Mouse (Mus musculus): ENCODE data around the gene Fam110c. TPM values are rescaled to one million over a fixed set of nuclear protein-coding genes. Genes with fewer than 3 reads are reported as not detected.

The Fam110c gene
- polyA plus RNA-seq, 1 experiment from 2014 or later, result 0.17 TPM

DNA sequence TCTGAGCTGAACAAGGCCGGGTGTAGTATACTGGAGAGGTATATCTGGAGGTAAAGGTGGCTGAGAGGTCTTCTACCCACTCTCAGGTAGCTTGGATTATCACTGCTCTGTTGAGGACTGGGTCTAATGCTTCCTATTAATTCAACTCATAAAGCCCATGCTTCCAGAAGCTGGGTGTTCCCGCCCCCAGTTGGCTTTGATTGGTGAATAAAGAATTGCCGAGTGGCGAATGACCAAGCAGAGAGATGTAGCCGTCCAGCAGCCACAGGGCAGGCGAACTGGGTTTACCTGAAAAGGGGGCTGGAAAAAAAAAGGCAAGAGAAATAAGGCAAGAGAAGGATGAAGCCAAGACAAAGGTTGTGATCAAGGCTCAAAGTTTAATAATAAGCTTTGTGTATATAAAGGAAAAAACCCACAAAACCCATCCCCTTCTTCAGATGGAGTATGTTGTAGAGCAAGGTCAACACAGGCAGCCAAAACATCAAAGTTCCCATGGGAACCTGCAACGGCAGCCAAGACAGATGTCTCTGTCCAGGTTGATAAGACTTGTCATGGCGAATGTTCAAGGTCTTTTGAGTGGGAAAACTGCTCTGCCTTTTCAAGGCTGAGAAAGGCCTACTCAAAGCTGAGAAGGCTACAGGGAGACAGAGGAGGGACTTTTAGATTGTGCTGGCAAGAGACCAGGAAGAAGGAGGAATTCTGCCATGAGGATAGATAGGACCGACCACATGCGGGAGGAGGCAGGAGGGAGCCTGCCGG, 17.4 kb downstream of the Fam110c start:
- Histone ChIP-seq H3K27ac (ENCODE audit: low read depth, low read length) (no peak overlapping the region), H3K4me2 (replicated peaks; ENCODE audit: low read depth, low read length) (no peak overlapping the region), H3K4me1 (replicated peaks; ENCODE audit: control insufficient read depth, insufficient read depth, low read length) (no peaks in the 10 kb centered on the region), H3K4me3 (ENCODE audit: low read depth, low read length) (no peak overlapping the region), H3K9ac (ENCODE audit: low read depth, low read length) (no peak overlapping the region), H3K36me3 (ENCODE audit: control insufficient read depth, insufficient read depth, low read length) (no peaks in the 10 kb centered on the region), H3K9me3 (ENCODE audit: control insufficient read depth, low read length) (no peaks in the 10 kb centered on the region), H3K27me3 (ENCODE audit: control insufficient read depth, insufficient read depth, low read length) (no peaks in the 10 kb centered on the region)
- DNase-seq (ENCODE audit: low spot score), result no peak
- no peak for ATAC-seq (ENCODE audit: low FRiP score)
- 73% methylated on average over 11 of the region's 11 CpGs for WGBS

DNA sequence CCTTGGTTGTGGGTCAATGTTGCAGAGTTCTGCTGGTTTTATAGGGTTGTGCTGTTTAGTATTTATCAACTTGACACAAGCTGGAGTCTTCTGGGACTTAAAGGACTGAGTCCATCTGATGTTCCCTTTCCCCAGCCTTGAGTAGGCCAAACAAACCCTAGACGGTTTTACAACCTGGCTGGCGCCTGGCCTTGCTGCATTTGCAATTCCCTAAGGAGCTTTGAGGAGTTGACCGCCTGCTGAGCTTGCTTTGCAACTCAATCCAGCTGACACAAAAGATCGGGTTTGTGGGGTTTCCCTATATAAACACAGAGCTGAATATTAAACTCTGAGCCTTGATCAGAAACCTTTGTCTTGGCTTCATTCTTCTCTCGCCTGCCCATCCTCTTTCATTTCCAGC, 18.8 kb downstream of the Fam110c start:
- ATAC-seq (ENCODE audit: low FRiP score) (no peak), DNase-seq (ENCODE audit: low spot score) (no peak)
- H3K27ac ChIP-seq (ENCODE audit: low read depth, low read length), result no peak overlapping the region
- no peaks in the 10 kb centered on the region for H3K27me3 ChIP-seq (ENCODE audit: control insufficient read depth, insufficient read depth, low read length)
- no peak overlapping the region for H3K9ac ChIP-seq (ENCODE audit: low read depth, low read length)
- H3K4me2 ChIP-seq (replicated peaks; ENCODE audit: low read depth, low read length), result no peak overlapping the region
- no peaks in the 10 kb centered on the region for H3K4me1 ChIP-seq (replicated peaks; ENCODE audit: control insufficient read depth, insufficient read depth, low read length)
- no peaks in the 10 kb centered on the region for H3K9me3 ChIP-seq (ENCODE audit: control insufficient read depth, low read length)
- 12% methylated on average over 5 of the region's 5 CpGs for WGBS
- H3K36me3 ChIP-seq (ENCODE audit: control insufficient read depth, insufficient read depth, low read length), result no peaks in the 10 kb centered on the region
- H3K4me3 ChIP-seq (ENCODE audit: low read depth, low read length), result no peak overlapping the region

DNA sequence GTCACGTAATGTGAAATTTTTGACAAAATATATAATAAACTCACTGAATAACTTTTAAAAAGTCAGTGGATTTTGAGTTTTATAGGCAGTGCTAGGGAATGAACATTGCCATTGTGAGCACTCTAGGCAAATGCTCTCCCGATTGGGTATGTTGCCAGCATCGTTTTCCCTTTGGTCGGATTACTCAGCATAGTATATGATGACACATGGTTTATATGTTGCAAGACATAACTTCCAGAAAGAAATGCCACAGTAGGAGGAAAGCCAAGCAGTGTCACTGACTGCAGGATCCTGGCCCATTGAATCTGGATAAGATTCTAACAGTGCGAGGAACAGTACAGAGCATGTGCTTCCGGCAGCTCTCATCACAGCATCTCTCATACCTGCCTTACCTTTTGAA, 23.5 kb downstream of the Fam110c start:
- DNase-seq (ENCODE audit: low spot score) (no peak), ATAC-seq (ENCODE audit: low FRiP score) (no peak)
- 95% methylated on average over 6 of the region's 6 CpGs for WGBS

DNA sequence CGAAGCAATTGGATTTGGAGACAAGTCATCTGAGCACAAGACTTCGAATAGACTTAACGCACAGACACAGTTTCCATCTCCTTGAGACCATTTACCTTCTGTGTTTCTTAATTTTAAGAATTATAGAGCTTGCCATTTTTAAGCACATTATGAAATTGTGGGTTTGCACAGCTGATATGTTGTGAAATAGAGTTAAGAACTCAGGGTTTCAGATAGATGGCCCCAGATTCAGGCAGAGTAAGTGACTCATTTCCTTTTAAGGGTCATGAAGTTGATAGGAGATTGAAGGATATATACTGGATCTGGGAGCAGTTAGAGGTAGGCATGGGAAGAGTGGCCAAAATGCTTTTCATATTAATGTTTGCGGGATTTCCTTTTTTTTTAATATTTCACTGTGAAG, 27.5 kb downstream of the Fam110c start:
- ATAC-seq (ENCODE audit: low FRiP score), result no peak
- no peak for DNase-seq (ENCODE audit: low spot score)
- WGBS, result 94% methylated on average over 4 of the region's 4 CpGs
- H3K4me2 ChIP-seq (replicated peaks; ENCODE audit: low read depth, low read length), result no peak overlapping the region
- no peaks in the 10 kb centered on the region for H3K36me3 ChIP-seq (ENCODE audit: control insufficient read depth, insufficient read depth, low read length)
- no peak overlapping the region for H3K9ac ChIP-seq (ENCODE audit: low read depth, low read length)
- H3K4me3 ChIP-seq (ENCODE audit: low read depth, low read length), result no peak overlapping the region
- no peaks in the 10 kb centered on the region for H3K4me1 ChIP-seq (replicated peaks; ENCODE audit: control insufficient read depth, insufficient read depth, low read length)
- H3K27me3 ChIP-seq (ENCODE audit: control insufficient read depth, insufficient read depth, low read length), result no peaks in the 10 kb centered on the region
- no peak overlapping the region for H3K27ac ChIP-seq (ENCODE audit: low read depth, low read length)
- no peaks in the 10 kb centered on the region for H3K9me3 ChIP-seq (ENCODE audit: control insufficient read depth, low read length)

More for the DNA sequence above, 23.5 kb downstream of the Fam110c start:
- no peak overlapping the region for H3K9ac ChIP-seq (ENCODE audit: low read depth, low read length)
- no peaks in the 10 kb centered on the region for H3K36me3 ChIP-seq (ENCODE audit: control insufficient read depth, insufficient read depth, low read length)
- H3K27me3 ChIP-seq (ENCODE audit: control insufficient read depth, insufficient read depth, low read length), result no peaks in the 10 kb centered on the region
- no peak overlapping the region for H3K4me3 ChIP-seq (ENCODE audit: low read depth, low read length)
- no peaks in the 10 kb centered on the region for H3K4me1 ChIP-seq (replicated peaks; ENCODE audit: control insufficient read depth, insufficient read depth, low read length)
- H3K27ac ChIP-seq (ENCODE audit: low read depth, low read length), result no peak overlapping the region
- H3K4me2 ChIP-seq (replicated peaks; ENCODE audit: low read depth, low read length), result no peak overlapping the region
- H3K9me3 ChIP-seq (ENCODE audit: control insufficient read depth, low read length), result no peaks in the 10 kb centered on the region

DNA sequence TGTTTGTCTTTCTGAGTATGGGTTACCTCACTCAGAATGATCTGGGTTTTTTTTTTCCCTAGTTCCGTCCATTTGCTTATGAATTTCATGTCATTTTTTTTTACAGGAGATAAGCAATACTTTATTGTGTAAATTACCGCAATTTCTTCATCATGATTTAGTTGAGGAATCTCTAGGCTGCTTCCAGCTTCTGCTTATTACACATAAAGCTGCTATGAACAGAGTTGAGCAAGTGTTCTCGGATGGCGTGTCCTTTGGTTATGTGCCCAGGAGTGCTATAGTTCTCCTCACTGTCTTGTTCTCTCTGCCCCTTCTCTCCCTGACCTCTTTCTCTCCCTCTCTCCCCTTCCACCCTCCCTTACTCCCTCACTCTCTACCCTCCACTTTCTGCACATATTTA, 28.2 kb downstream of the Fam110c start:
- Histone ChIP-seq H3K4me3 (ENCODE audit: low read depth, low read length) (no peak overlapping the region), H3K4me1 (replicated peaks; ENCODE audit: control insufficient read depth, insufficient read depth, low read length) (no peaks in the 10 kb centered on the region), H3K36me3 (ENCODE audit: control insufficient read depth, insufficient read depth, low read length) (no peaks in the 10 kb centered on the region), H3K9me3 (ENCODE audit: control insufficient read depth, low read length) (no peaks in the 10 kb centered on the region), H3K27me3 (ENCODE audit: control insufficient read depth, insufficient read depth, low read length) (no peaks in the 10 kb centered on the region), H3K9ac (ENCODE audit: low read depth, low read length) (no peak overlapping the region), H3K4me2 (replicated peaks; ENCODE audit: low read depth, low read length) (no peak overlapping the region), H3K27ac (ENCODE audit: low read depth, low read length) (no peak overlapping the region)
- no peak for ATAC-seq (ENCODE audit: low FRiP score)
- DNase-seq (ENCODE audit: low spot score), result no peak
- WGBS, result 95% methylated on average over 4 of the region's 4 CpGs

DNA sequence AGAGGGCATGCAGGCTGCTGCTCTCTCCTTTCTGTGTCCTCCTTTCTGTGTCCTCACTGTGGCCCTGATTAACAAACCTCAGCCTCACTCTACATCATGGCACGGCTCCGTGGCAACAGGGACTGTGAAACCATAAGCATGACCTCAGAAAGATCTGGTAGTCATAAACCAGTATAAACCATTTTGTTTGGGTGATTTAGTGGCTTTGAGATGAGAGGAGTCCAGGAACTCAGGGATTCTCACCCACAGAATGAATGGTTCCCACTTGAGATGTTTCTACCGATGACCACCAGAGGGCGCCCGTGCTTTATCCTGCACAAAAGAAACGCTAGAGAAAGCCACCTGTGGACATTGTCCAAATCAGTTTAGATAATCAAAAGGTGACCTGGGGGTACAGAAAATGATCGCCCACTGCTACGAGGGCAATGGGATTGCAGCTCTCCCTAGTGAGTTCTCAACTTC, 42.4 kb downstream of the Fam110c start:
- no peaks in the 10 kb centered on the region for H3K9me3 ChIP-seq (ENCODE audit: control insufficient read depth, low read length)
- H3K4me1 ChIP-seq (replicated peaks; ENCODE audit: control insufficient read depth, insufficient read depth, low read length), result no peaks in the 10 kb centered on the region
- H3K4me2 ChIP-seq (replicated peaks; ENCODE audit: low read depth, low read length), result no peak overlapping the region
- no peak overlapping the region for H3K4me3 ChIP-seq (ENCODE audit: low read depth, low read length)
- 20% methylated on average over 8 of the region's 8 CpGs for WGBS
- no peak overlapping the region for H3K27ac ChIP-seq (ENCODE audit: low read depth, low read length)
- no peak for ATAC-seq (ENCODE audit: low FRiP score)
- no peaks in the 10 kb centered on the region for H3K36me3 ChIP-seq (ENCODE audit: control insufficient read depth, insufficient read depth, low read length)
- peak; percentile 84 for DNase-seq (ENCODE audit: low spot score)
- no peaks in the 10 kb centered on the region for H3K27me3 ChIP-seq (ENCODE audit: control insufficient read depth, insufficient read depth, low read length)
- H3K9ac ChIP-seq (ENCODE audit: low read depth, low read length), result no peak overlapping the region

DNA sequence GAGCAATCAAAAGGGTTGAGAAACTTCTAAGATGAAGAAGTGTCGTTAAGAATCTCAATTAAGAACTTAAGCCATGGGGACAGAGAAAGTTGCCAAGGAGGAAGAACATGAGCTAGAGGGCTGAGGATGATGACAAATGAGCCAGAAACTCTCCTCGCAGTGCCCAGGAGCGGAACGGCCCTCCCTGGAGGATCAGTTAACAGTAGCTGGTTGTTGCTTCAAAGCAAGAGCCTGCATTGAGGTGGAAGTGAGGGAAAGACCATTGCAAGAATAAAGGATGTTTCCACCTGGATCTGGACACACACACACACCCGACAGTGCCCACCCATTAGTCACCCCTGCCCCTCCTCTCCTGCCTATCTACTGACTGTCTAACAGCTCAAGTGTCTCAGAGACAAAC, 46.9 kb downstream of the Fam110c start:
- no peak for ATAC-seq (ENCODE audit: low FRiP score)
- H3K36me3 ChIP-seq (ENCODE audit: control insufficient read depth, insufficient read depth, low read length), result no peaks in the 10 kb centered on the region
- no peaks in the 10 kb centered on the region for H3K27me3 ChIP-seq (ENCODE audit: control insufficient read depth, insufficient read depth, low read length)
- no peak overlapping the region for H3K4me3 ChIP-seq (ENCODE audit: low read depth, low read length)
- DNase-seq (ENCODE audit: low spot score), result no peak
- no peaks in the 10 kb centered on the region for H3K9me3 ChIP-seq (ENCODE audit: control insufficient read depth, low read length)
- no peak overlapping the region for H3K9ac ChIP-seq (ENCODE audit: low read depth, low read length)
- 80% methylated on average over 5 of the region's 5 CpGs for WGBS
- H3K4me2 ChIP-seq (replicated peaks; ENCODE audit: low read depth, low read length), result no peak overlapping the region
- no peak overlapping the region for H3K27ac ChIP-seq (ENCODE audit: low read depth, low read length)
- H3K4me1 ChIP-seq (replicated peaks; ENCODE audit: control insufficient read depth, insufficient read depth, low read length), result no peaks in the 10 kb centered on the region

DNA sequence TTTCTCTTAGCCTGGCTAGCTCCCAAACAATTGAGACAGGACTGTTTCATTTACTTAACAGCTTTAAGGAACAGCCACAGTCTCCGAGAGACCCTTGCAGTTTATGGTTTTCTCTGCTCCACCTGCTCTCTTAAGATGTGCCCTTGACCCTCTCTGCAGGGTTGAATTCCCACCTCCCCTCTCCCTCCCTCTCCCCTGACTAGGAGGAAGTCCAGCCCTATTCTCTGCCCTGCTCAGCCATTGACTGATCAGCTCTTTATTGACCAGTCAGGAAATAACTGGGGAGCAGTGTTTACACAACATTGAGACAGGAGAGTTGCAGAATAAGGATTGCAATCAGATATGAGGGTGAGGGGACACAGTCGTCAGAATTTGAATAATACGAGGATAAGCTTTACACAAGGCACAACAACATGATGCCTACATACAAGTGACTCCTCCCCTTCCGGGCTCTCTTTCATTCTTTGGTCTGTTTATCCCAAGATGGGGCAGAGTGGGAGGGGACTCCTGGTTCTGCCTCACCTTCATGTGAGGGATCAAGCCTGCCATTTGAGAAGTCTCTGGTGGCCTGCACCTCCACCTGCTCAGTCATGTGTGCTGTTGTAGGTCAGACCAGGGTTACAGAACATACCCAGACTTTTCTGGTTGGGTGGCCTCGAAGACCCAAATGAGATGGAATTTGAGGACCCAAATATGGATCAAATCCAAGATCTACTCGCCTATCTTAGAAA, 49.4 kb downstream of the Fam110c start:
- DNase-seq (ENCODE audit: low spot score) (no peak), ATAC-seq (ENCODE audit: low FRiP score) (no peak)
- WGBS, result 66% methylated on average over 6 of the region's 6 CpGs
- Histone ChIP-seq H3K9ac (ENCODE audit: low read depth, low read length) (no peak overlapping the region), H3K9me3 (ENCODE audit: control insufficient read depth, low read length) (no peaks in the 10 kb centered on the region), H3K4me3 (ENCODE audit: low read depth, low read length) (no peak overlapping the region), H3K27ac (ENCODE audit: low read depth, low read length) (no peak overlapping the region), H3K27me3 (ENCODE audit: control insufficient read depth, insufficient read depth, low read length) (no peaks in the 10 kb centered on the region), H3K36me3 (ENCODE audit: control insufficient read depth, insufficient read depth, low read length) (no peaks in the 10 kb centered on the region), H3K4me2 (replicated peaks; ENCODE audit: low read depth, low read length) (no peak overlapping the region), H3K4me1 (replicated peaks; ENCODE audit: control insufficient read depth, insufficient read depth, low read length) (no peaks in the 10 kb centered on the region)

DNA sequence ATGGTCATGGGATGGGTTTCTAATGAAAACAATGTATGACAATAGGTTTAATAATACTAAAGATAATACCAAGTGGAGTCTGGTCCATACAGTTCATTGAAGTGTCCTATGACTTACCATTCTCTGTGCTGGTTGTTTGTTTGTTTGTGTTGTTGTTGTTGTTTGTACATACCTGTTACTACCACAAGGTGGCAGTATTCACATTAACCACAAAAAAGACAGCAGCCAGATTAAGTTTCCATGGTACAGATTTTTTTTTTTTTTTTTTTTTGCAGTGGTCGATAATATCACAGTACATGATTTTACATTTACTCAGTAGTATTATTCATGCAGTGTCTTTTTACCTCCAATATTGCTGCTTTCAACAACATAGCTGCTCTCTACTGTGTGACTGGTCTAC, 52.4 kb downstream of the Fam110c start:
- WGBS, result 48% methylated on average over 1 of the region's 1 CpGs
- ATAC-seq (ENCODE audit: low FRiP score) (no peak), DNase-seq (ENCODE audit: low spot score) (peak; percentile 16)
- no peaks in the 10 kb centered on the region for H3K27me3 ChIP-seq (ENCODE audit: control insufficient read depth, insufficient read depth, low read length)
- H3K27ac ChIP-seq (ENCODE audit: low read depth, low read length), result no peak overlapping the region
- H3K9me3 ChIP-seq (ENCODE audit: control insufficient read depth, low read length), result no peaks in the 10 kb centered on the region
- no peaks in the 10 kb centered on the region for H3K36me3 ChIP-seq (ENCODE audit: control insufficient read depth, insufficient read depth, low read length)
- no peaks in the 10 kb centered on the region for H3K4me1 ChIP-seq (replicated peaks; ENCODE audit: control insufficient read depth, insufficient read depth, low read length)
- no peak overlapping the region for H3K4me2 ChIP-seq (replicated peaks; ENCODE audit: low read depth, low read length)
- H3K4me3 ChIP-seq (ENCODE audit: low read depth, low read length), result no peak overlapping the region
- no peak overlapping the region for H3K9ac ChIP-seq (ENCODE audit: low read depth, low read length)
